Mouse (Mus musculus) liver, embryonic 18 days (tissue): Measurements from ENCODE around the gene Tbc1d19. TPM values are rescaled to one million over a fixed set of nuclear protein-coding genes. Genes with fewer than 3 reads are reported as not detected.

Experiments used
- polyA plus RNA-seq: library from polyadenylated mRNA; depleted of rRNA; stranded (reverse); fragments of >200 nt; gene quantifications from 2 replicates; pipeline ENCODE4 v1.2.3, GENCODE M21; 2012; rRNA removed

Gene Tbc1d19
- 4.1 and 4.7 TPM in 2 replicates for polyA plus RNA-seq

GRCm38 (mm10) chr5:53809115-53809991 is at the start of gene Tbc1d19:
Gene Tbc1d19, plus strand, starts transcription at chr5:53809606.

Other genes with a start within 250 kb of the Tbc1d19 start
- gene Cckar, start 101.9 kb upstream of the Tbc1d19 start, polyA plus RNA-seq, result 0.02 and 0.05 TPM in 2 replicates
- 2.4 and 2.6 TPM in 2 replicates for gene Stim2, start 188.9 kb downstream of the Tbc1d19 start, polyA plus RNA-seq